Mouse (Mus musculus) lung, adult 2 months (tissue): ENCODE data around the gene Cgnl1. TPM values are rescaled to one million over a fixed set of nuclear protein-coding genes. Genes with fewer than 3 reads are reported as not detected.

Experiments used
- DNase-seq: peaks from one replicate; pipeline ENCODE4 v3.0.0; 2022
- H3K4me1 ChIP-seq: fragments of 200-500 bp; 2 replicates; pipeline ENCODE4 v1.6.1; 2011; ENCODE audit warnings: low read length; ENCODE audit not compliant: control insufficient read depth, insufficient read depth
- H3K4me3 ChIP-seq: fragments of 200-500 bp; replicated peaks from 2 replicates; pipeline ENCODE3; 2011; ENCODE audit warnings: low read depth, mild to moderate bottlenecking, control low read depth, low read length; ENCODE audit errors: extremely low read depth
- CTCF ChIP-seq: fragments of 200-500 bp; IDR thresholded peaks from 2 replicates; pipeline ENCODE4 v1.5.1; 2011; ENCODE audit warnings: mild to moderate bottlenecking, low read length, control low read depth; ENCODE audit not compliant: insufficient read depth
- POLR2A ChIP-seq: fragments of 200-500 bp; IDR thresholded peaks from 2 replicates; pipeline ENCODE4 v1.6.1; 2011; ENCODE audit warnings: low read depth, mild to moderate bottlenecking, control low read depth, low read length, borderline replicate concordance; ENCODE audit errors: extremely low read depth
- WGBS: fragments of 180-500 bp; shearing (Covaris S2); methylation state at CpG from one replicate; pipeline ENCODE4 v1.1.7; 2018; 5-methylcytosine and 5-hydroxymethylcytosine counted together
- polyA plus RNA-seq: library from polyadenylated mRNA; depleted of rRNA; stranded (reverse); fragments of >200 nt; gene quantifications from 2 replicates; pipeline ENCODE4 v1.2.3, GENCODE M21; 2012

The Cgnl1 gene
- polyA plus RNA-seq, 1 experiment, result 32.9 TPM

- WGBS, result 34% methylated on average over 4 of the region's 4 CpGs
- Histone ChIP-seq H3K4me1 (peaks cover 5% of the 10 kb centered on the region), H3K4me3 (no peak overlapping the region)
- no peak for TF ChIP-seq CTCF
- no peak for TF ChIP-seq POLR2A
- DNase-seq, result no peak
Measured at GRCm38 (mm10) chr9:71756916-71757315, 14.5 kb downstream of the Cgnl1 start.

- TF ChIP-seq POLR2A (no peak), CTCF (no peak)
- WGBS, result 62% methylated on average over 4 of the region's 4 CpGs
- H3K4me1 ChIP-seq, result peaks cover 9% of the 10 kb centered on the region
Measured at GRCm38 (mm10) chr9:71753981-71754380, 17.4 kb downstream of the Cgnl1 start.

GRCm38 (mm10) chr9:71753529-71753928 is 17.9 kb downstream of the Cgnl1 start:
- DNase-seq, result no peak
- no peak overlapping the region for H3K4me3 ChIP-seq
- no peak for TF ChIP-seq CTCF
- no peak for TF ChIP-seq POLR2A
- H3K4me1 ChIP-seq, result peaks cover 9% of the 10 kb centered on the region
- WGBS, result 72% methylated on average over 4 of the region's 4 CpGs

More at GRCm38 (mm10) chr9:71753981-71754380, 17.4 kb downstream of the Cgnl1 start:
- no peak overlapping the region for H3K4me3 ChIP-seq
- no peak for DNase-seq

- DNase-seq, result no peak
- 67% methylated on average over 2 of the region's 2 CpGs for WGBS
- no peak overlapping the region for H3K4me3 ChIP-seq
- no peak for TF ChIP-seq POLR2A
- no peak for TF ChIP-seq CTCF
- H3K4me1 ChIP-seq, result peaks cover 9% of the 10 kb centered on the region
Measured at GRCm38 (mm10) chr9:71753117-71753516, 18.3 kb downstream of the Cgnl1 start.

GRCm38 (mm10) chr9:71750015-71750672 is 21.3 kb downstream of the Cgnl1 start:
- no peak overlapping the region for H3K4me3 ChIP-seq
- 24% methylated on average over 4 of the region's 4 CpGs for WGBS
- H3K4me1 ChIP-seq, result peaks cover 12% of the 10 kb centered on the region; the same call in 1 of the 2 replicates
- peak; percentile 61 for DNase-seq
- TF ChIP-seq POLR2A (no peak), CTCF (no peak)

GRCm38 (mm10) chr9:71746405-71746804 is 25.0 kb downstream of the Cgnl1 start:
- TF ChIP-seq CTCF, result no peak
- no peak overlapping the region for H3K4me3 ChIP-seq
- WGBS, result 36% methylated on average over 4 of the region's 4 CpGs
- H3K4me1 ChIP-seq, result peaks cover 12% of the 10 kb centered on the region; the same call in 1 of the 2 replicates
- DNase-seq, result no peak

- no peak overlapping the region for H3K4me3 ChIP-seq
- TF ChIP-seq CTCF (no peak), POLR2A (no peak)
- no peak for DNase-seq
- 70% methylated on average over 12 of the region's 12 CpGs for WGBS
- H3K4me1 ChIP-seq, result peaks cover 8% of the 10 kb centered on the region
Measured at GRCm38 (mm10) chr9:71738081-71738930, 33.1 kb downstream of the Cgnl1 start.

GRCm38 (mm10) chr9:71737257-71738023 is 34.0 kb downstream of the Cgnl1 start:
- H3K4me3 ChIP-seq, result no peak overlapping the region
- WGBS, result 38% methylated on average over 3 of the region's 3 CpGs
- no peak for TF ChIP-seq CTCF
- TF ChIP-seq POLR2A, result no peak
- peaks cover 8% of the 10 kb centered on the region for H3K4me1 ChIP-seq
- DNase-seq, result no peak

GRCm38 (mm10) chr9:71735886-71736285 is 35.5 kb downstream of the Cgnl1 start:
- no peak for TF ChIP-seq POLR2A
- no peak for TF ChIP-seq CTCF
- H3K4me3 ChIP-seq, result no peak overlapping the region
- H3K4me1 ChIP-seq, result peaks cover 8% of the 10 kb centered on the region
- WGBS, result 79% methylated on average over 7 of the region's 7 CpGs
- DNase-seq, result no peak
